Mouse (Mus musculus) lung, embryonic 16.5 days (tissue): ENCODE results near the gene Tpm3. TPM values are rescaled to one million over a fixed set of nuclear protein-coding genes. Genes with fewer than 3 reads are reported as not detected.
A peak's percentile ranks its signal among the peaks of the same experiment; 100 is the strongest.

Source experiments
- ATAC-seq: fragments of 200-750 bp; cut with Nextera tagmentation; 2 replicates; pipeline ENCODE4 v1.8.0; 2017; ENCODE audit warnings: low read depth, mild to moderate bottlenecking, moderate library complexity
- H3K27ac ChIP-seq: fragments of 300-500 bp; sonication (generic); 2 replicates; pipeline ENCODE4 v1.5.1; 2014; ENCODE audit warnings: mild to moderate bottlenecking, control low read depth, low read length
- H3K27me3 ChIP-seq: fragments of 300-500 bp; sonication (generic); 2 replicates; pipeline ENCODE4 v1.6.1; 2014; ENCODE audit warnings: low read depth, low read length, mixed read lengths; ENCODE audit not compliant: control insufficient read depth, insufficient read depth
- H3K36me3 ChIP-seq: fragments of 300-500 bp; sonication (generic); 2 replicates; pipeline ENCODE4 v1.6.1; 2014; ENCODE audit warnings: low read length; ENCODE audit not compliant: control insufficient read depth, insufficient read depth
- H3K4me1 ChIP-seq: fragments of 300-500 bp; sonication (generic); replicated peaks from 2 replicates; pipeline ENCODE4 v1.6.1; 2014; ENCODE audit warnings: low read length, mixed read lengths; ENCODE audit not compliant: control insufficient read depth, insufficient read depth
- H3K4me2 ChIP-seq: fragments of 300-500 bp; sonication (generic); 2 replicates; pipeline ENCODE4 v1.6.1; 2014; ENCODE audit warnings: low read depth, low read length, control low read depth
- H3K4me3 ChIP-seq: fragments of 300-500 bp; sonication (generic); 2 replicates; pipeline ENCODE4 v1.5.1; 2014; ENCODE audit warnings: mild to moderate bottlenecking, low read length, control low read depth
- H3K9ac ChIP-seq: fragments of 300-500 bp; sonication (generic); 2 replicates; pipeline ENCODE4 v1.6.1; 2014; ENCODE audit warnings: low read length, control low read depth
- H3K9me3 ChIP-seq: fragments of 300-500 bp; sonication (generic); 2 replicates; pipeline ENCODE4 v1.6.1; 2016; ENCODE audit warnings: low read length; ENCODE audit not compliant: control insufficient read depth
- WGBS: fragments of 180-500 bp; shearing (Covaris S2); extraction: QIAGEN DNeasy Blood & Tissue Kit; methylation state at CpG from one replicate; pipeline ENCODE4 v1.1.7; 2014; 5-methylcytosine and 5-hydroxymethylcytosine counted together
- microRNA counts: library from miRNA; unstranded; fragments of <30 nt; microRNA quantifications from one replicate; lab custom pipeline; 2016
- microRNA-seq: library from miRNA; unstranded; fragments of <30 nt; microRNA quantifications from one replicate; pipeline ENCODE4, GENCODE M21; 2016
- polyA plus RNA-seq: library from polyadenylated mRNA; unstranded; fragments of >200 nt; fragmentation: Nextera tagmentation; extraction: Ambion mirVana; gene quantifications from 2 replicates; pipeline ENCODE4 v1.2.1, GENCODE M21; 2015

Tpm3 gene
- polyA plus RNA-seq, 1 experiment from 2014 or later: 695 TPM

- Histone ChIP-seq H3K27ac (no peak overlapping the region), H3K4me1 (no peaks in the 10 kb centered on the region), H3K9me3 (no peaks in the 10 kb centered on the region), H3K4me2 (no peak overlapping the region), H3K4me3 (no peak overlapping the region), H3K36me3 (no peaks in the 10 kb centered on the region), H3K27me3 (no peaks in the 10 kb centered on the region), H3K9ac (no peak overlapping the region)
- no peak for ATAC-seq
- 56% methylated on average over 3 of the region's 3 CpGs for WGBS
These were observed 73.0 kb downstream of the Tpm3 start for GRCm38 (mm10) chr3:90145461-90145860.

- H3K9ac ChIP-seq: no peak overlapping the region
- H3K9me3 ChIP-seq: no peaks in the 10 kb centered on the region
- H3K36me3 ChIP-seq: no peaks in the 10 kb centered on the region
- H3K4me2 ChIP-seq: no peak overlapping the region
- H3K27ac ChIP-seq: no peak overlapping the region
- H3K27me3 ChIP-seq: no peaks in the 10 kb centered on the region
- WGBS: 89% methylated on average over 1 of the region's 1 CpGs
- H3K4me3 ChIP-seq: no peak overlapping the region
- no peak for ATAC-seq
- no peaks in the 10 kb centered on the region for H3K4me1 ChIP-seq
These were observed 74.2 kb downstream of the Tpm3 start for GRCm38 (mm10) chr3:90146651-90147050.

MicroRNA genes within 50 kb of the gene (microRNA counts, 519-probe panel; counts per million panel counts)
- microRNA mmu-miR-190b (lab: Ali Mortazavi, UCI): 3,749 counts per million, percentile 76 among the panel's probes with 10 or more counts

Small RNAs within 50 kb of the gene (microRNA-seq; reads per million reads assigned to microRNA genes)
- gene Mir190b: 12.2 reads per million, percentile 27 among the genes with 10 or more reads in this experiment

Other genes starting within 250 kb of the Tpm3 start
- gene She, start 241.3 kb upstream of the Tpm3 start, polyA plus RNA-seq: 8.8 and 9.3 TPM in 2 replicates
- 5.2 and 5.6 TPM in 2 replicates for gene Il6ra, start 159.5 kb upstream of the Tpm3 start, polyA plus RNA-seq
- 14.8 and 16.5 TPM in 2 replicates for gene Atp8b2, start 109.1 kb upstream of the Tpm3 start, polyA plus RNA-seq
- 152 and 155 TPM in 2 replicates for gene Hax1, start 73.9 kb upstream of the Tpm3 start, polyA plus RNA-seq
- 148 and 168 TPM in 2 replicates for gene 4933434E20Rik, start 21.0 kb upstream of the Tpm3 start, polyA plus RNA-seq
- 166 and 167 TPM in 2 replicates for gene Ubap2l, start 20.0 kb upstream of the Tpm3 start, polyA plus RNA-seq
- gene Nup210l, start 31.5 kb downstream of the Tpm3 start, polyA plus RNA-seq: 0.41 and 0.44 TPM in 2 replicates
- 1,630 and 1,729 TPM in 2 replicates for gene Rps27, start 141.0 kb downstream of the Tpm3 start, polyA plus RNA-seq
- gene Rab13, start 141.0 kb downstream of the Tpm3 start, polyA plus RNA-seq: 41.5 and 43.6 TPM in 2 replicates
- 91.0 and 93.6 TPM in 2 replicates for gene Jtb, start 158.9 kb downstream of the Tpm3 start, polyA plus RNA-seq
- 5.8 TPM in 2 replicates for gene Creb3l4, start 170.9 kb downstream of the Tpm3 start, polyA plus RNA-seq
- 105 and 110 TPM in 2 replicates for gene Slc39a1, start 175.5 kb downstream of the Tpm3 start, polyA plus RNA-seq
- 25.5 and 28.4 TPM in 2 replicates for gene Crtc2, start 181.5 kb downstream of the Tpm3 start, polyA plus RNA-seq
- 3.6 and 3.7 TPM in 2 replicates for gene Dennd4b, start 192.5 kb downstream of the Tpm3 start, polyA plus RNA-seq
- 11.3 and 11.4 TPM in 2 replicates for gene Gatad2b, start 220.5 kb downstream of the Tpm3 start, polyA plus RNA-seq